Mouse (Mus musculus) midbrain, embryonic 11.5 days (tissue): ENCODE data around the gene Zscan20. TPM values are rescaled to one million over a fixed set of nuclear protein-coding genes. Genes with fewer than 3 reads are reported as not detected.

Experiments
- ATAC-seq: fragments of 200-750 bp; cut with Nextera tagmentation; 2 replicates; pipeline ENCODE4 v1.8.0; 2017; ENCODE audit warnings: moderate TSS enrichment, moderate library complexity; ENCODE audit not compliant: low FRiP score
- DNase-seq: peaks from one replicate; pipeline ENCODE4 v3.0.0; 2015; ENCODE audit warnings: low spot score; ENCODE audit errors: missing footprints
- H3K27ac ChIP-seq: fragments of 300-500 bp; sonication (generic); 2 replicates; pipeline ENCODE4 v1.5.1; 2014; ENCODE audit warnings: low read depth, low read length
- H3K27me3 ChIP-seq: fragments of 300-500 bp; sonication (generic); 2 replicates; pipeline ENCODE4 v1.6.1; 2014; ENCODE audit warnings: mild to moderate bottlenecking, low read length, moderate library complexity, mixed read lengths; ENCODE audit not compliant: control insufficient read depth, insufficient read depth
- H3K36me3 ChIP-seq: fragments of 300-500 bp; sonication (generic); 2 replicates; pipeline ENCODE4 v1.6.1; 2014; ENCODE audit warnings: mild to moderate bottlenecking, low read length, moderate library complexity, mixed read lengths; ENCODE audit not compliant: control insufficient read depth, insufficient read depth
- H3K4me1 ChIP-seq: fragments of 300-500 bp; sonication (generic); 2 replicates; pipeline ENCODE4 v1.6.1; 2014; ENCODE audit warnings: low read length; ENCODE audit not compliant: control insufficient read depth, insufficient read depth
- H3K4me2 ChIP-seq: fragments of 300-500 bp; sonication (generic); 2 replicates; pipeline ENCODE4 v1.6.1; 2014; ENCODE audit warnings: mild to moderate bottlenecking, moderate library complexity
- H3K4me3 ChIP-seq: fragments of 300-500 bp; sonication (generic); 2 replicates; pipeline ENCODE4 v1.5.1; 2014; ENCODE audit warnings: low read depth, low read length
- H3K9ac ChIP-seq: fragments of 300-500 bp; sonication (generic); 2 replicates; pipeline ENCODE4 v1.6.1; 2014; ENCODE audit warnings: low read length
- H3K9me3 ChIP-seq: fragments of 300-500 bp; sonication (generic); 2 replicates; pipeline ENCODE4 v1.6.1; 2016; ENCODE audit warnings: low read length; ENCODE audit not compliant: control insufficient read depth
- WGBS: fragments of 180-500 bp; shearing (Covaris S2); extraction: QIAGEN DNeasy Blood & Tissue Kit; methylation state at CpG from one replicate; pipeline ENCODE4 v1.1.7; 2014; 5-methylcytosine and 5-hydroxymethylcytosine counted together
- polyA plus RNA-seq: library from polyadenylated mRNA; unstranded; fragments of >200 nt; fragmentation: Nextera tagmentation; extraction: Ambion mirVana; gene quantifications from 2 replicates; pipeline ENCODE4 v1.2.1, GENCODE M21; 2014

Zscan20 gene
- polyA plus RNA-seq, 1 experiment from 2014 or later, result 3.1 TPM

DNA sequence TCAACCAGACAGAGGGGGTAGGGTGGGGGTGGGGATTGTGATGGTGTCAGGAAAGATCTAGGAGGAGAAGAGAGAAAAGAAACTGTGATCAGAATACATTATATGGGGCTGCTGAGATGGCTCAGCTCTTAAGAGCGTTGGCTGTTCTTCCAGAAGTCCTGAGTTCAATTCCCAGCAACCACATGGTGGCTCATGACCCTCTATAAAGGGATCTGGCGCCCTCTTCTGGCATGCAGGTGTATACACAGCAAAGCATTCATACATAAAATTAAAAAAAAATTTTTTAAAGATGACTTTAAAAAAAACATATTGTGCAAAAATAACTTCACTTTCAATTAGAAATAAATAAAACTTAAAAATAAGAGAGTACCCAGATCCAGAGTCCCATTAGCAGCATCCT, 66.5 kb downstream of the Zscan20 start:
- 26% methylated on average over 2 of the region's 2 CpGs for WGBS
- ATAC-seq, result no peak

More for the DNA sequence above, 66.5 kb downstream of the Zscan20 start:
- H3K4me3 ChIP-seq, result no peak overlapping the region
- H3K27ac ChIP-seq, result no peak overlapping the region
- no peak for DNase-seq
- H3K9ac ChIP-seq, result no peak overlapping the region
- H3K4me2 ChIP-seq, result no peak overlapping the region
- no peaks in the 10 kb centered on the region for H3K4me1 ChIP-seq
- H3K9me3 ChIP-seq, result no peaks in the 10 kb centered on the region
- H3K36me3 ChIP-seq, result no peaks in the 10 kb centered on the region
- no peaks in the 10 kb centered on the region for H3K27me3 ChIP-seq

Other genes with a start within 250 kb of the Zscan20 start
- 0.04 and 0.22 TPM in 2 replicates for gene Tlr12, start 8.5 kb upstream of the Zscan20 start, polyA plus RNA-seq
- gene Phc2, start 44.6 kb upstream of the Zscan20 start, polyA plus RNA-seq, result 85.6 and 110 TPM in 2 replicates
- gene A3galt2, start 145.3 kb upstream of the Zscan20 start, polyA plus RNA-seq, result 0.15 and 0.18 TPM in 2 replicates
- 30.1 and 31.7 TPM in 2 replicates for gene Zfp362, start 195.9 kb upstream of the Zscan20 start, polyA plus RNA-seq